Mouse (Mus musculus) kidney, adult 2 months (tissue): Measurements from ENCODE around the gene Zbtb44.

Source experiments
- CTCF ChIP-seq: fragments of 200-500 bp; conservative IDR thresholded peaks from 2 replicates; pipeline ENCODE4 v1.5.1; 2011; ENCODE audit warnings: low read depth, mild to moderate bottlenecking, control low read depth, low read length, moderate library complexity, mixed read lengths; ENCODE audit not compliant: insufficient read depth, insufficient read length
- POLR2A ChIP-seq: fragments of 200-500 bp; IDR thresholded peaks from one replicate; pipeline ENCODE4 v1.6.1; 2011; ENCODE audit warnings: low read depth, low read length, control low read depth

- no peak for TF ChIP-seq CTCF
- TF ChIP-seq POLR2A = no peak
Observed at GRCm38 (mm10) chr9:31080726-31081125, 50.3 kb downstream of the Zbtb44 start.
